21 mouse cellular contexts compared by ENCODE assay signal in the genomic region with DNA sequence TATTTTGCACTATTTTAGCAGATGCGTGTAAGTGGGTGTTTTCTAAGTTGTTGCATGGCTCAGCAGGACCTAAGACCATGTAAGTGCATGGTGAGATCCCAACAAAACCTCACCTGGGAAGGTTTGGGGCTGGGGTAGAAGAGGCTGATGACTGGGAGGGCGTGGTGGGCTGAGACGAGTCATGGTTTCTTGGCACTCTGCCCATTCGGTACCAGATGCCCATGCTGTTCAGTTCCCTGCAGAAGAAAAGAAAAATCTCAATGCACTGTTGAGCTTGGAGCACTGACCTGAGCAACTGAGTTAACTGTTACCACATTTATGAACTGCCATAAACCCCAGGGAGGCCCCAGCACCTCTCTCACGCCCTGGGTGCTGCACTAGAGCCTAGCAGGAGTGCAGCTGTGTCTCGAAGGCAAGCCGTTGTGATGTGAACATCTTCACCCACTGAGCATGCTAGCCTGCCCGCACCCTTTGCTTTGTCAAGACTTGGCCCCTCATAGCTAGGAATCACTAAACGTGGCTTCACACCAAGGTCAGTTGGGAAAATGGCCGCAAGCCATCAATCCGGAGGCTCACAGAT.
DNase-seq lines count a peak whose midpoint lies in the region; ATAC-seq and TF ChIP-seq lines count a peak whose summit lies in the region.
"Had no signal": no experiment of that assay in that cellular context is flagged by ENCODE, and none has a peak within 500 bp of the region (broad histone marks: within the 10 kb centered on the region; RNA-seq: fewer than 3 reads in every experiment).

No protein-coding gene starts in this region.

- peak overlapping the region; percentile 70 for H3K27ac ChIP-seq in liver, embryonic 13.5 days
- H3K27ac ChIP-seq in liver, embryonic 11.5 days (ENCODE audit: low read depth, low read length): no peak overlapping the region
- H3K27ac ChIP-seq in intestine, postnatal 0 days (ENCODE audit: low read depth, low read length): no peak overlapping the region
- H3K27ac ChIP-seq: forebrain, embryonic 12.5 days; limb, embryonic 12.5 days; stomach, embryonic 15.5 days had no signal

- H3K9me3 ChIP-seq in liver, embryonic 13.5 days (replicated peaks): no peaks in the 10 kb centered on the region
- H3K9me3 ChIP-seq in liver, embryonic 11.5 days (ENCODE audit: control insufficient read depth, low read length): no peaks in the 10 kb centered on the region
- H3K9me3 ChIP-seq in intestine, postnatal 0 days (ENCODE audit: control insufficient read depth): no peaks in the 10 kb centered on the region
- H3K9me3 ChIP-seq: forebrain, embryonic 12.5 days; limb, embryonic 12.5 days; stomach, embryonic 15.5 days had no signal

- no peak overlapping the region for H3K4me3 ChIP-seq in liver, embryonic 13.5 days (replicated peaks)
- H3K4me3 ChIP-seq in liver, embryonic 11.5 days (ENCODE audit: low read depth, low read length): no peak overlapping the region
- H3K4me3 ChIP-seq in intestine, postnatal 0 days (ENCODE audit: low read depth, low read length): no peak overlapping the region
- H3K4me3 ChIP-seq: forebrain, embryonic 12.5 days; limb, embryonic 12.5 days; stomach, embryonic 15.5 days had no signal

- peaks cover 43% of the 10 kb centered on the region for H3K4me1 ChIP-seq in liver, embryonic 13.5 days (replicated peaks)
- peaks cover 3% of the 10 kb centered on the region for H3K4me1 ChIP-seq in liver, embryonic 11.5 days (replicated peaks; ENCODE audit: control insufficient read depth, insufficient read depth, low read length)
- no peaks in the 10 kb centered on the region for H3K4me1 ChIP-seq in intestine, postnatal 0 days (replicated peaks; ENCODE audit: control insufficient read depth, insufficient read depth, low read length)
- H3K4me1 ChIP-seq: stomach, embryonic 15.5 days had no signal

- no peak overlapping the region for H3K4me2 ChIP-seq in liver, embryonic 13.5 days
- no peak overlapping the region for H3K4me2 ChIP-seq in liver, embryonic 11.5 days
- no peak overlapping the region for H3K4me2 ChIP-seq in intestine, postnatal 0 days (replicated peaks; ENCODE audit: low read depth)
- H3K4me2 ChIP-seq: forebrain, embryonic 12.5 days; limb, embryonic 12.5 days; stomach, embryonic 15.5 days had no signal

- peaks cover 55% of the 10 kb centered on the region for H3K36me3 ChIP-seq in liver, embryonic 13.5 days
- H3K36me3 ChIP-seq in liver, embryonic 11.5 days (ENCODE audit: control insufficient read depth, insufficient read depth, low read length): peaks cover 9% of the 10 kb centered on the region; the same call in 1 of the 2 replicates
- H3K36me3 ChIP-seq in intestine, postnatal 0 days (ENCODE audit: control insufficient read depth, insufficient read depth): peaks cover 10% of the 10 kb centered on the region; the same call in 1 of the 2 replicates

- DNase-seq in liver, embryonic 13.5 days: no peak
- no peak for DNase-seq in liver, embryonic 11.5 days (ENCODE audit: low spot score)
- DNase-seq in 3T3-L1 (ENCODE audit: low read depth, low spot score) (peak; percentile 57), 416B (ENCODE audit: low read depth) (peak; percentile 26)
- no peak for DNase-seq in urinary bladder, postnatal 25 days (ENCODE audit: low spot score)
- no peak for DNase-seq in heart, postnatal 36 days
- DNase-seq: adrenal gland, postnatal 25 days; cerebellum, adult 18-20 months; cerebellum, postnatal 36 days; gastrocnemius, postnatal 14 days; heart, adult 18-20 months; kidney, postnatal 36 days; layer of hippocampus, adult 9-11 months; lung, adult 18-20 months; lung, postnatal 36 days had no signal

- no peak for TF ChIP-seq CTCF in intestine, postnatal 0 days (IDR thresholded peaks at IDR 0.05; ENCODE audit: low read depth)

- no peaks in the 10 kb centered on the region for H3K27me3 ChIP-seq in liver, embryonic 13.5 days
- H3K27me3 ChIP-seq in liver, embryonic 11.5 days (replicated peaks; ENCODE audit: control insufficient read depth, insufficient read depth, low read length): no peaks in the 10 kb centered on the region
- no peaks in the 10 kb centered on the region for H3K27me3 ChIP-seq in intestine, postnatal 0 days (replicated peaks; ENCODE audit: control insufficient read depth, insufficient read depth, low read length)
- H3K27me3 ChIP-seq: forebrain, embryonic 12.5 days; stomach, embryonic 15.5 days had no signal

- no peak for ATAC-seq in liver, embryonic 13.5 days (ENCODE audit: low read depth)
- ATAC-seq in liver, embryonic 11.5 days (replicated peaks; ENCODE audit: low FRiP score): no peak
- ATAC-seq in intestine, postnatal 0 days: peak; percentile 52; the same call in 1 of the 2 replicates
- ATAC-seq: CD4-positive, CD25-positive, alpha-beta regulatory T cell, adult 4 months; inflammation-experienced regulatory T-cells, adult 6 months had no signal

- intact Hi-C loops in heart, postnatal 36 days (cut with DNase I): loop anchor here (5.0 kb wide), 3 partner anchors 62 to 812 kb away; a partner anchor contains a TSS

- WGBS in liver, embryonic 13.5 days (ENCODE audit: insufficient replicate concordance): 82% methylated on average over 11 of the region's 11 CpGs
- WGBS in liver, embryonic 11.5 days: 87% methylated on average over 11 of the region's 11 CpGs
- WGBS in intestine, postnatal 0 days: 48% methylated on average over 11 of the region's 11 CpGs

- H3K9ac ChIP-seq in liver, embryonic 13.5 days: no peak overlapping the region
- no peak overlapping the region for H3K9ac ChIP-seq in liver, embryonic 11.5 days (ENCODE audit: low read depth, low read length)
- no peak overlapping the region for H3K9ac ChIP-seq in intestine, postnatal 0 days (ENCODE audit: low read depth, low read length)
- H3K9ac ChIP-seq: forebrain, embryonic 12.5 days; limb, embryonic 12.5 days; stomach, embryonic 15.5 days had no signal

Comparison
In these comparisons a context has a peak if more than half of its experiments do, and no peak if none do; other contexts are left out.
1. DNase-seq: peak in 3T3-L1 (single experiment) and 416B (single experiment); none in liver, embryonic 13.5 days (single experiment), liver, embryonic 11.5 days (single experiment), urinary bladder, postnatal 25 days (single experiment) and heart, postnatal 36 days (0 of 2).